In the genomic region with DNA sequence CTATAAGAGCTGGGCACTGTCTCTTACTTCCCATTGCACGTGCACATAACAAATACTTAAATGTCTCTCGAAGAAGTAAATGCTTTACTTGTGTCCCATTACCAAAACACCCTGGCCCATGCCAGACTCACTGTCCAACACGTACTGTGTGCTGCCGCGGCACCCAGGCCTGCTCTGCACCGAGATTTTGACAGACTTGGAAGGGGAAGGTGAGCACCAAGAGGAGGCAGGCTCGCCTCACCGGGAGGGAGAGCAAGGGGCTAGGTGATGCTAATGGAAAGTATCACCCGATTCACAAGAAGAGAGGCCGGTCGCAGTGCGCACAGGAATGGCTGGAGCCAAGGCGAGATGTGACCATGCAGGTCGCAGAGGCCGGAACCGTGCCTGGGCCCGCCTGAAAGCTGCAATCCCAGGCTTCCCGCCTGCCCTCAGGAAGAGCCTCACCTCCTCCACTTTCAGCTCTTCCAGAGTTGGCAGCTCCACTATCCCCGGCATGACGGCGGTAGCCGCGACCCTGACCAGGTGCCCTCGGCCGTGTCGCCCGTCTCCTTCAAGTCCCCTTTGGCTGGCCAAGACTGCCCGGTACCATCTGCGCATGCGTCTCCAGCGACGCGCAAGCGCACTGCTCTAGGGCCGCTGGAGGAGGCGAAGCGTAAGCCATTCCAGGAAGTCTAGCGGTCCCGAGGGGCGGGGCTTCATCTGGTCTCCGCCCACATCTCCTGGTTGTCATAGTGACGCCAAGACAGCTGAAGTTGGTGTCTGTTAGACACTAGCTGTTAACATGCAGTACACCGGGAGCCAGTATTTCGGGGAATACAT, we compare ENCODE assay signal across 8 mouse cellular contexts. TPM values are rescaled to one million over a fixed set of nuclear protein-coding genes. Genes with fewer than 3 reads are reported as not detected.
A peak's percentile ranks its signal among the peaks of the same experiment; 100 is the strongest.
DNase-seq lines count a peak whose midpoint lies in the region; ATAC-seq and TF ChIP-seq lines count a peak whose summit lies in the region.

A gene (minus strand): TSS at position 659 of the 819 bp plus-strand sequence.
A gene (plus strand): TSS at position 711 of the 819 bp plus-strand sequence.

- H3K9ac ChIP-seq in forebrain, embryonic 12.5 days = peak within 1 kb of the TSS; percentile 72
- H3K9ac ChIP-seq in heart, postnatal 0 days (replicated peaks; ENCODE audit: low read depth, low read length) = peak within 1 kb of the TSS; percentile 91
- H3K9ac ChIP-seq in liver, embryonic 16.5 days (ENCODE audit: low read depth, low read length) = peak within 1 kb of the TSS; percentile 87
- peak within 1 kb of the TSS; percentile 87 for H3K9ac ChIP-seq in neural tube, embryonic 13.5 days

- TF ChIP-seq EP300 in heart, postnatal 0 days (IDR thresholded peaks at IDR 0.05; ENCODE audit: low read depth) = no peak

- peak within 1 kb of the TSS; percentile 93 for H3K4me3 ChIP-seq in E14TG2a.4 (replicated peaks; ENCODE audit: low read length)
- peak within 1 kb of the TSS; percentile 80 for H3K4me3 ChIP-seq in forebrain, embryonic 12.5 days (replicated peaks)
- H3K4me3 ChIP-seq in heart, postnatal 0 days (ENCODE audit: low read depth, low read length) = peak within 1 kb of the TSS; percentile 98
- H3K4me3 ChIP-seq in liver, embryonic 16.5 days (ENCODE audit: low read depth, low read length) = peak within 1 kb of the TSS; percentile 87
- H3K4me3 ChIP-seq in neural tube, embryonic 13.5 days = peak within 1 kb of the TSS; percentile 59
- H3K4me3 ChIP-seq in testis, adult 2 months (ENCODE audit: control insufficient read depth, low read depth, low read length) = peak within 1 kb of the TSS; percentile 96

- peaks cover 25% of the 10 kb centered on the region for H3K4me1 ChIP-seq in E14TG2a.4 (replicated peaks; ENCODE audit: low read depth, low read length)
- H3K4me1 ChIP-seq in forebrain, embryonic 12.5 days = peaks cover 11% of the 10 kb centered on the region
- peaks cover 20% of the 10 kb centered on the region for H3K4me1 ChIP-seq in heart, postnatal 0 days (ENCODE audit: control insufficient read depth, insufficient read depth)
- H3K4me1 ChIP-seq in liver, embryonic 16.5 days (ENCODE audit: control insufficient read depth, low read depth, low read length) = peaks cover 15% of the 10 kb centered on the region
- peaks cover 28% of the 10 kb centered on the region for H3K4me1 ChIP-seq in neural tube, embryonic 13.5 days (replicated peaks)
- H3K4me1 ChIP-seq in testis, adult 2 months (ENCODE audit: control insufficient read depth, insufficient read depth, low read length) = no peaks in the 10 kb centered on the region; the same call in 1 of the 2 replicates

- peak; percentile 98 for ATAC-seq in forebrain, embryonic 12.5 days (ENCODE audit: low FRiP score)
- peak; percentile 98 for ATAC-seq in heart, postnatal 0 days (ENCODE audit: insufficient read depth, low read depth)
- ATAC-seq in liver, embryonic 16.5 days (ENCODE audit: low read depth) = peak; percentile 96
- peak; percentile 98 for ATAC-seq in neural tube, embryonic 13.5 days (ENCODE audit: low read depth)

- no peaks in the 10 kb centered on the region for H3K9me3 ChIP-seq in E14TG2a.4 (ENCODE audit: low read length)
- no peaks in the 10 kb centered on the region for H3K9me3 ChIP-seq in forebrain, embryonic 12.5 days
- no peaks in the 10 kb centered on the region for H3K9me3 ChIP-seq in heart, postnatal 0 days (replicated peaks; ENCODE audit: control insufficient read depth, low read length)
- H3K9me3 ChIP-seq in liver, embryonic 16.5 days (replicated peaks; ENCODE audit: control insufficient read depth, low read length) = no peaks in the 10 kb centered on the region
- H3K9me3 ChIP-seq in neural tube, embryonic 13.5 days = no peaks in the 10 kb centered on the region

- peak within 1 kb of the TSS; percentile 83 for H3K4me2 ChIP-seq in forebrain, embryonic 12.5 days
- H3K4me2 ChIP-seq in heart, postnatal 0 days (ENCODE audit: low read depth, low read length) = peak within 1 kb of the TSS; percentile 83
- peak within 1 kb of the TSS; percentile 76 for H3K4me2 ChIP-seq in liver, embryonic 16.5 days (ENCODE audit: low read depth, low read length)
- peak within 1 kb of the TSS; percentile 66 for H3K4me2 ChIP-seq in neural tube, embryonic 13.5 days

- TF ChIP-seq CTCF in E14TG2a.4 (conservative IDR thresholded peaks at IDR 0.05; ENCODE audit: low read length) = no peak
- no peak for TF ChIP-seq CTCF in heart, postnatal 0 days (IDR thresholded peaks at IDR 0.05; ENCODE audit: low read depth)
- TF ChIP-seq CTCF in testis, adult 2 months (IDR thresholded peaks at IDR 0.05; ENCODE audit: control insufficient read depth, insufficient read depth, insufficient replicate concordance, low read depth, low read length) = no peak

- no peak within 1 kb of the TSS for H3K27ac ChIP-seq in forebrain, embryonic 12.5 days
- H3K27ac ChIP-seq in heart, postnatal 0 days (ENCODE audit: low read depth) = peak within 1 kb of the TSS; percentile 87
- H3K27ac ChIP-seq in liver, embryonic 16.5 days (ENCODE audit: low read length) = peak within 1 kb of the TSS; percentile 38; the same call in 1 of the 2 replicates
- 0 out of 2 replicates have a peak within 1 kb of the TSS, but pooled peaks have one; percentile 25 for H3K27ac ChIP-seq in neural tube, embryonic 13.5 days (replicated peaks)
- peak within 1 kb of the TSS; percentile 89 for H3K27ac ChIP-seq in testis, adult 2 months (ENCODE audit: control insufficient read depth, insufficient read depth, low read depth, low read length)

- peaks cover 13% of the 10 kb centered on the region for H3K27me3 ChIP-seq in E14TG2a.4 (ENCODE audit: insufficient read depth, low read length)
- peaks cover 7% of the 10 kb centered on the region; the same call in 1 of the 2 replicates for H3K27me3 ChIP-seq in forebrain, embryonic 12.5 days
- no peaks in the 10 kb centered on the region for H3K27me3 ChIP-seq in heart, postnatal 0 days (ENCODE audit: control insufficient read depth, insufficient read depth, low read length)
- no peaks in the 10 kb centered on the region for H3K27me3 ChIP-seq in liver, embryonic 16.5 days (ENCODE audit: control insufficient read depth, insufficient read depth, low read depth, low read length)
- H3K27me3 ChIP-seq in neural tube, embryonic 13.5 days = no peaks in the 10 kb centered on the region; the same call in 1 of the 2 replicates
- H3K27me3 ChIP-seq in testis, adult 2 months (ENCODE audit: control insufficient read depth, insufficient read depth, low read length) = no peaks in the 10 kb centered on the region

- 1% methylated on average over 44 of the region's 44 CpGs for WGBS in forebrain, embryonic 12.5 days
- WGBS in heart, postnatal 0 days = under 1% methylated on average over 44 of the region's 44 CpGs
- under 1% methylated on average over 44 of the region's 44 CpGs for WGBS in liver, embryonic 16.5 days (ENCODE audit: insufficient replicate concordance)
- under 1% methylated on average over 43 of the region's 44 CpGs for WGBS in neural tube, embryonic 13.5 days

- peak; percentile 98 for DNase-seq in c-Kit-positive CD71-positive TER-119-positive erythroid progenitor cells, embryonic 14.5 days (ENCODE audit: low spot score)
- DNase-seq in heart, postnatal 0 days (ENCODE audit: low spot score) = peak; percentile 94
- peak; percentile 99 for DNase-seq in kidney, postnatal 4 days

- peak; percentile 88 for TF ChIP-seq POLR2A in testis, adult 2 months (IDR thresholded peaks at IDR 0.05; ENCODE audit: control insufficient read depth, low read depth, low read length)

- peaks cover 21% of the 10 kb centered on the region for H3K36me3 ChIP-seq in E14TG2a.4 (ENCODE audit: insufficient read depth, low read length)
- H3K36me3 ChIP-seq in forebrain, embryonic 12.5 days (replicated peaks) = peaks cover 3% of the 10 kb centered on the region
- H3K36me3 ChIP-seq in heart, postnatal 0 days (replicated peaks; ENCODE audit: control insufficient read depth, insufficient read depth, low read length) = peaks cover 12% of the 10 kb centered on the region; the same call in 1 of the 2 replicates
- no peaks in the 10 kb centered on the region for H3K36me3 ChIP-seq in liver, embryonic 16.5 days (ENCODE audit: control insufficient read depth, insufficient read depth)
- H3K36me3 ChIP-seq in neural tube, embryonic 13.5 days = peaks cover 11% of the 10 kb centered on the region; the same call in 1 of the 2 replicates
- no peaks in the 10 kb centered on the region for H3K36me3 ChIP-seq in testis, adult 2 months (ENCODE audit: control insufficient read depth, insufficient read depth, low read length)

RNA-seq across cellular contexts. Expression of the first gene that starts in this region (rescaled TPM):
- 161 and 169 TPM in 2 replicates for polyA plus RNA-seq in forebrain, embryonic 12.5 days (2016; fragmentation: Nextera tagmentation; extraction: Ambion mirVana)
- total RNA-seq in heart, postnatal 0 days (2014; rRNA removed; ENCODE audit: low replicate concordance) = 207 and 252 TPM in 2 replicates
- polyA plus RNA-seq in heart, postnatal 0 days (2015; fragmentation: Nextera tagmentation; extraction: Ambion mirVana) = 915 and 927 TPM in 2 replicates
- 128 and 134 TPM in 2 replicates for polyA plus RNA-seq in liver, embryonic 16.5 days (2015; fragmentation: Nextera tagmentation; extraction: Ambion mirVana)
- polyA plus RNA-seq in neural tube, embryonic 13.5 days (2015; fragmentation: Nextera tagmentation; extraction: Ambion mirVana) = 279 and 287 TPM in 2 replicates
- 78.4 and 80.8 TPM in 2 replicates for polyA plus RNA-seq in testis, adult 2 months (2012; rRNA removed)

RNA-seq across cellular contexts. Expression of the second gene that starts in this region (rescaled TPM):
- 0.69 and 1.3 TPM in 2 replicates for polyA plus RNA-seq in forebrain, embryonic 12.5 days (2016; fragmentation: Nextera tagmentation; extraction: Ambion mirVana)
- total RNA-seq in heart, postnatal 0 days (2014; rRNA removed; ENCODE audit: low replicate concordance) = not detected in 2 replicates
- polyA plus RNA-seq in heart, postnatal 0 days (2015; fragmentation: Nextera tagmentation; extraction: Ambion mirVana) = 0.56 TPM in 1 of 2 replicates, not detected in the other
- polyA plus RNA-seq in liver, embryonic 16.5 days (2015; fragmentation: Nextera tagmentation; extraction: Ambion mirVana) = 0.13 TPM in 1 of 2 replicates, not detected in the other
- polyA plus RNA-seq in neural tube, embryonic 13.5 days (2015; fragmentation: Nextera tagmentation; extraction: Ambion mirVana) = 1.2 TPM in 1 of 2 replicates, not detected in the other
- polyA plus RNA-seq in testis, adult 2 months (2012; rRNA removed) = 492 and 524 TPM in 2 replicates

Comparison
In these comparisons a context has a peak if more than half of its experiments do, and no peak if none do; other contexts are left out.
1. RNA of the second gene that starts in this region (polyA plus RNA-seq): 492 to 524 TPM in testis, adult 2 months; 0.69 to 1.3 TPM in forebrain, embryonic 12.5 days, 1.2 TPM in neural tube, embryonic 13.5 days, 0.56 TPM in heart, postnatal 0 days and 0.13 TPM in liver, embryonic 16.5 days; every median in the first group is over 100 times any median in the second.
2. Peak in every context shown above with its lines, with median percentiles within 50 percentile points of each other: H3K4me3 ChIP-seq, DNase-seq, ATAC-seq, H3K4me2 ChIP-seq and H3K9ac ChIP-seq.